Mouse (Mus musculus) regulatory T cell (primary cell): ENCODE measurements at regions not wholly inside any gene's neighbourhood (a gene's known extent, or its start where the extent isn't known, plus 50 kb on each side); places are given as distances from the start of the nearest gene placed in this dataset.

ENCODE experiments used
- in situ Hi-C: fragments of 300-600 bp; cut with MboI, MseI; formaldehyde crosslinking; loops from one replicate; pipeline ENCODE4 v1.15.1; 2025; ENCODE audit warnings: high pct_unique_total_duplicates

- in situ Hi-C loops: no loop called here
Measured at GRCm38 (mm10) chr9:116511450-116511849, 336.3 kb upstream of the Tgfbr2 start.

GRCm38 (mm10) chr9:116507756-116508155 is 332.6 kb upstream of the Tgfbr2 start:
- in situ Hi-C loops: no loop called here

- in situ Hi-C loops: no loop called here
Measured at GRCm38 (mm10) chr9:116502831-116503230, 327.7 kb upstream of the Tgfbr2 start.

GRCm38 (mm10) chr9:116500951-116501350 is 325.8 kb upstream of the Tgfbr2 start:
- in situ Hi-C loops: no loop called here

GRCm38 (mm10) chr9:116491227-116491626 is 316.1 kb upstream of the Tgfbr2 start:
- in situ Hi-C loops: no loop called here

- in situ Hi-C loops: no loop called here
Measured at GRCm38 (mm10) chr9:116489787-116490186, 314.6 kb upstream of the Tgfbr2 start.

GRCm38 (mm10) chr9:116489273-116489672 is 314.1 kb upstream of the Tgfbr2 start:
- in situ Hi-C loops: no loop called here

- in situ Hi-C loops: no loop called here
Measured at GRCm38 (mm10) chr9:116477309-116477708, 302.1 kb upstream of the Tgfbr2 start.

- in situ Hi-C loops: no loop called here
Measured at GRCm38 (mm10) chr9:116475206-116475955, 300.2 kb upstream of the Tgfbr2 start.

GRCm38 (mm10) chr9:116472855-116473254 is 297.7 kb upstream of the Tgfbr2 start:
- in situ Hi-C loops: no loop called here

- in situ Hi-C loops: no loop called here
Measured at GRCm38 (mm10) chr9:116468569-116469250, 293.6 kb upstream of the Tgfbr2 start.

- in situ Hi-C loops: no loop called here
Measured at GRCm38 (mm10) chr9:116466336-116466735, 291.2 kb upstream of the Tgfbr2 start.

GRCm38 (mm10) chr9:116464626-116465025 is 289.5 kb upstream of the Tgfbr2 start:
- in situ Hi-C loops: no loop called here

GRCm38 (mm10) chr9:116462232-116462631 is 287.1 kb upstream of the Tgfbr2 start:
- in situ Hi-C loops: no loop called here

GRCm38 (mm10) chr9:116460022-116460421 is 284.9 kb upstream of the Tgfbr2 start:
- in situ Hi-C loops: no loop called here

- in situ Hi-C loops: no loop called here
Measured at GRCm38 (mm10) chr9:116452050-116452449, 276.9 kb upstream of the Tgfbr2 start.

GRCm38 (mm10) chr9:116450829-116451228 is 275.7 kb upstream of the Tgfbr2 start:
- in situ Hi-C loops: no loop called here

GRCm38 (mm10) chr9:116447734-116448133 is 272.6 kb upstream of the Tgfbr2 start:
- in situ Hi-C loops: no loop called here

GRCm38 (mm10) chr9:116438580-116438979 is 263.4 kb upstream of the Tgfbr2 start:
- in situ Hi-C loops: no loop called here

GRCm38 (mm10) chr9:116434414-116434813 is 259.3 kb upstream of the Tgfbr2 start:
- in situ Hi-C loops: no loop called here

GRCm38 (mm10) chr9:116429061-116429460 is 253.9 kb upstream of the Tgfbr2 start:
- in situ Hi-C loops: no loop called here

GRCm38 (mm10) chr9:116428475-116428874 is 253.3 kb upstream of the Tgfbr2 start:
- in situ Hi-C loops: no loop called here

GRCm38 (mm10) chr9:116427278-116427677 is 252.1 kb upstream of the Tgfbr2 start:
- in situ Hi-C loops: no loop called here
